Mouse (Mus musculus) adrenal gland (tissue): ENCODE results near the gene Trmt10c.
"Not testable (repeated sequence)": the region's sequence is repeated elsewhere in the genome, so short reads cannot be mapped to it uniquely, and the experiment has no call there.

Experiments
- intact Hi-C: fragments of 180-260 bp; cut with DNase I; formaldehyde crosslinking; loops from one replicate; pipeline ENCODE4 v1.15.1; 2025

Gene Trmt10c

GRCm38 (mm10) chr16:56056944-56057590 lies 19.4 kb upstream of the Trmt10c start:
- intact Hi-C loops: no loop called here

- intact Hi-C loops: no loop called here
These were observed 18.3 kb upstream of the Trmt10c start for GRCm38 (mm10) chr16:56055911-56056310.

GRCm38 (mm10) chr16:56048038-56048437 lies 10.4 kb upstream of the Trmt10c start, which contains the start of gene Senp7:
TSS of gene Senp7 (plus strand) at chr16:56048338.
- intact Hi-C loops: not testable (repeated sequence)

GRCm38 (mm10) chr16:56038090-56038489 lies 471 bp upstream of the Trmt10c start:
- intact Hi-C loops: no loop called here

GRCm38 (mm10) chr16:56036501-56036900 lies 1.1 kb downstream of the Trmt10c start:
- intact Hi-C loops: no loop called here

GRCm38 (mm10) chr16:56034566-56034965 lies 3.1 kb downstream of the Trmt10c start:
- intact Hi-C loops: no loop called here

GRCm38 (mm10) chr16:56029661-56030082 lies 7.9 kb downstream of the Trmt10c start, which contains the start of gene Pcnp:
TSS of gene Pcnp (minus strand) at chr16:56029739.
- intact Hi-C loops: loop anchor here (5.0 kb wide), 1 partner anchor 57 kb away; the partner anchor contains the start of gene Zbtb11

GRCm38 (mm10) chr16:56028722-56029551 lies 8.7 kb downstream of the Trmt10c start:
- intact Hi-C loops: loop anchor here (5.0 kb wide), 1 partner anchor 57 kb away; the partner anchor contains the start of gene Zbtb11

- intact Hi-C loops: loop anchor here (5.0 kb wide), 1 partner anchor 56 kb away; the partner anchor contains the start of gene Zbtb11
These were observed 9.6 kb downstream of the Trmt10c start for GRCm38 (mm10) chr16:56027854-56028629.

- intact Hi-C loops: no loop called here
These were observed 18.0 kb downstream of the Trmt10c start for GRCm38 (mm10) chr16:56019660-56020059.

GRCm38 (mm10) chr16:56014076-56014475 lies 23.5 kb downstream of the Trmt10c start:
- intact Hi-C loops: no loop called here

GRCm38 (mm10) chr16:56012789-56013743 lies 24.6 kb downstream of the Trmt10c start:
- intact Hi-C loops: no loop called here

GRCm38 (mm10) chr16:56008862-56009261 lies 28.8 kb downstream of the Trmt10c start:
- intact Hi-C loops: no loop called here

- intact Hi-C loops: no loop called here
These were observed 30.8 kb downstream of the Trmt10c start for GRCm38 (mm10) chr16:56006798-56007197.

- intact Hi-C loops: no loop called here
These were observed 43.4 kb downstream of the Trmt10c start for GRCm38 (mm10) chr16:55994235-55994634.

GRCm38 (mm10) chr16:55990311-55990710 lies 47.3 kb downstream of the Trmt10c start:
- intact Hi-C loops: no loop called here

- intact Hi-C loops: no loop called here
These were observed 51.6 kb downstream of the Trmt10c start for GRCm38 (mm10) chr16:55986001-55986400.
